Mouse (Mus musculus) testis, adult 2 months (tissue): ENCODE measurements around the gene Mfge8.

ENCODE experiments used
- CTCF ChIP-seq: fragments of 200-500 bp; IDR thresholded peaks from 2 replicates; pipeline ENCODE4 v1.5.1; 2012; ENCODE audit warnings: low read depth, mild to moderate bottlenecking, inconsistent platforms, low read length, moderate library complexity; ENCODE audit not compliant: control insufficient read depth, insufficient read depth, insufficient replicate concordance
- POLR2A ChIP-seq: fragments of 200-500 bp; IDR thresholded peaks from 2 replicates; pipeline ENCODE4 v1.6.1; 2012; ENCODE audit warnings: low read depth, mild to moderate bottlenecking, inconsistent platforms, low read length, moderate library complexity; ENCODE audit not compliant: control insufficient read depth

- no peak for TF ChIP-seq POLR2A
- no peak for TF ChIP-seq CTCF
Observed at GRCm38 (mm10) chr7:79147931-79148653, 768 bp downstream of the Mfge8 start.
